Mouse (Mus musculus) frontal cortex, postnatal 14 days (tissue): ENCODE results near the gene Rbm45.

ENCODE experiments used
- DNase-seq, 2 experiments: peaks; one replicate each; pipeline ENCODE4 v3.0.0; 2022; ENCODE audit warnings: low spot score in 2 of 2

The Rbm45 gene

GRCm38 (mm10) chr2:76386531-76386930, 16.7 kb downstream of the Rbm45 start:
- DNase-seq = no peak

- DNase-seq = no peak
Measured at GRCm38 (mm10) chr2:76400178-76400577, 30.4 kb downstream of the Rbm45 start.

GRCm38 (mm10) chr2:76405596-76406150, 35.9 kb downstream of the Rbm45 start:
- no peak for DNase-seq

GRCm38 (mm10) chr2:76406151-76406936, 36.6 kb downstream of the Rbm45 start, which contains the start of gene Osbpl6:
Gene Osbpl6 (plus strand): TSS chr2:76406508.
- DNase-seq = peak; percentile 34 to 64

- DNase-seq = peak; percentile 43 to 62
Measured at GRCm38 (mm10) chr2:76406937-76407441, 37.2 kb downstream of the Rbm45 start.

GRCm38 (mm10) chr2:76409526-76409925, 39.7 kb downstream of the Rbm45 start:
- no peak for DNase-seq

GRCm38 (mm10) chr2:76409986-76410385, 40.2 kb downstream of the Rbm45 start:
- no peak for DNase-seq

- DNase-seq = no peak
Measured at GRCm38 (mm10) chr2:76412924-76413323, 43.1 kb downstream of the Rbm45 start.

GRCm38 (mm10) chr2:76417446-76418141, 47.8 kb downstream of the Rbm45 start:
- no peak for DNase-seq

- DNase-seq = no peak
Measured at GRCm38 (mm10) chr2:76418142-76418518, 48.3 kb downstream of the Rbm45 start.

- DNase-seq = no peak
Measured at GRCm38 (mm10) chr2:76421411-76421924, 51.7 kb downstream of the Rbm45 start.

GRCm38 (mm10) chr2:76426816-76427215, 57.0 kb downstream of the Rbm45 start:
- no peak for DNase-seq

- DNase-seq = no peak
Measured at GRCm38 (mm10) chr2:76429318-76429717, 59.5 kb downstream of the Rbm45 start.

GRCm38 (mm10) chr2:76429855-76430254, 60.1 kb downstream of the Rbm45 start:
- no peak for DNase-seq

- DNase-seq = no peak
Measured at GRCm38 (mm10) chr2:76430539-76430938, 60.8 kb downstream of the Rbm45 start.
